13 mouse cellular contexts compared by ENCODE assay signal in genomic region chr3:56380316-56380715, GRCm38 (mm10).
"Had no signal": no experiment of that assay in that cellular context is flagged by ENCODE, and none has a peak within 500 bp of the region (broad histone marks: within the 10 kb centered on the region; RNA-seq: fewer than 3 reads in every experiment).

No protein-coding gene starts in this region.

- H3K4me2 ChIP-seq: limb, embryonic 15.5 days; liver, embryonic 12.5 days; neural tube, embryonic 13.5 days; stomach, embryonic 15.5 days had no signal

- ATAC-seq: intestine, embryonic 16.5 days; liver, embryonic 12.5 days; midbrain, embryonic 16.5 days had no signal

- H3K4me3 ChIP-seq: limb, embryonic 15.5 days; liver, embryonic 12.5 days; midbrain, embryonic 10.5 days; neural tube, embryonic 13.5 days; stomach, embryonic 15.5 days had no signal

- H3K27me3 ChIP-seq: limb, embryonic 15.5 days; liver, embryonic 12.5 days; neural tube, embryonic 13.5 days; stomach, embryonic 15.5 days had no signal

- DNase-seq: kidney, adult 9 months; left cerebral cortex, postnatal 4 days; lung, postnatal 36 days; retina, postnatal 1 day; thymus, adult 2 months; thymus, postnatal 36 days had no signal

- H3K9me3 ChIP-seq: limb, embryonic 15.5 days; liver, embryonic 12.5 days; midbrain, embryonic 10.5 days; neural tube, embryonic 13.5 days; stomach, embryonic 15.5 days had no signal

- H3K4me1 ChIP-seq: limb, embryonic 15.5 days; liver, embryonic 12.5 days; midbrain, embryonic 10.5 days; neural tube, embryonic 13.5 days; stomach, embryonic 15.5 days had no signal

- H3K9ac ChIP-seq: limb, embryonic 15.5 days; liver, embryonic 12.5 days; neural tube, embryonic 13.5 days; stomach, embryonic 15.5 days had no signal

- H3K36me3 ChIP-seq: limb, embryonic 15.5 days; liver, embryonic 12.5 days; midbrain, embryonic 10.5 days; neural tube, embryonic 13.5 days; stomach, embryonic 15.5 days had no signal

- H3K27ac ChIP-seq: limb, embryonic 15.5 days; liver, embryonic 12.5 days; midbrain, embryonic 10.5 days; neural tube, embryonic 13.5 days; stomach, embryonic 15.5 days had no signal
